Mouse (Mus musculus) lung, postnatal 0 days (tissue): ENCODE results near the gene Slc8a3. TPM values are rescaled to one million over a fixed set of nuclear protein-coding genes. Genes with fewer than 3 reads are reported as not detected.
"Not testable (repeated sequence)": the region's sequence is repeated elsewhere in the genome, so short reads cannot be mapped to it uniquely, and the experiment has no call there.

Experiments
- ATAC-seq: fragments of 200-750 bp; cut with Nextera tagmentation; 2 replicates; pipeline ENCODE4 v1.8.0; 2017; ENCODE audit warnings: moderate library complexity
- DNase-seq: peaks from one replicate; pipeline ENCODE4 v3.0.0-alpha.2; 2016; ENCODE audit warnings: low spot score
- H3K27ac ChIP-seq: fragments of 300-500 bp; sonication (generic); 2 replicates; pipeline ENCODE4 v1.5.1; 2014; ENCODE audit warnings: antibody characterized with exemption, mild to moderate bottlenecking, low read length, mixed read lengths
- H3K27me3 ChIP-seq: fragments of 300-500 bp; sonication (generic); replicated peaks from 2 replicates; pipeline ENCODE4 v1.6.1; 2014; ENCODE audit warnings: low read length, mixed read lengths; ENCODE audit not compliant: insufficient read depth
- H3K36me3 ChIP-seq: fragments of 300-500 bp; sonication (generic); 2 replicates; pipeline ENCODE4 v1.6.1; 2014; ENCODE audit warnings: low read length, mixed read lengths; ENCODE audit not compliant: insufficient read depth
- H3K4me1 ChIP-seq: fragments of 300-500 bp; sonication (generic); 2 replicates; pipeline ENCODE4 v1.6.1; 2014; ENCODE audit warnings: antibody characterized with exemption, low read depth, low read length, mixed read lengths; ENCODE audit not compliant: insufficient read depth
- H3K4me2 ChIP-seq: fragments of 300-500 bp; sonication (generic); replicated peaks from 2 replicates; pipeline ENCODE4 v1.6.1; 2014; ENCODE audit warnings: low read depth, mild to moderate bottlenecking, low read length, moderate library complexity, mixed read lengths
- H3K4me3 ChIP-seq: fragments of 300-500 bp; sonication (generic); 2 replicates; pipeline ENCODE4 v1.5.1; 2014; ENCODE audit warnings: low read depth, low read length
- H3K9ac ChIP-seq: fragments of 300-500 bp; sonication (generic); replicated peaks from 2 replicates; pipeline ENCODE4 v1.6.1; 2014; ENCODE audit warnings: low read depth, mild to moderate bottlenecking
- H3K9me3 ChIP-seq: fragments of 300-500 bp; sonication (generic); 2 replicates; pipeline ENCODE4 v1.6.1; 2016; ENCODE audit warnings: low read length, mixed read lengths
- CTCF ChIP-seq: IDR thresholded peaks from 2 replicates; pipeline ENCODE4 v1.5.1; 2016; ENCODE audit warnings: antibody characterized with exemption, mild to moderate bottlenecking
- EP300 ChIP-seq: IDR thresholded peaks from 2 replicates; pipeline ENCODE4 v1.6.1; 2016; ENCODE audit warnings: antibody characterized with exemption, mild to moderate bottlenecking, control low read depth
- WGBS: fragments of 180-500 bp; shearing (Covaris S2); extraction: QIAGEN DNeasy Blood & Tissue Kit; methylation state at CpG from one replicate; pipeline ENCODE4 v1.1.7; 2014; 5-methylcytosine and 5-hydroxymethylcytosine counted together
- polyA plus RNA-seq: library from polyadenylated mRNA; unstranded; fragments of >200 nt; fragmentation: Nextera tagmentation; extraction: Ambion mirVana; gene quantifications from 2 replicates; pipeline ENCODE4 v1.2.1, GENCODE M21; 2015

Gene Slc8a3
- polyA plus RNA-seq: 0.13 and 0.21 TPM in 2 replicates

GRCm38 (mm10) chr12:81332875-81333421 is at the start of gene Slc8a3:
Gene Slc8a3 (minus strand): TSS chr12:81333180.
- under 1% methylated on average over 38 of the region's 47 CpGs for WGBS
- no peak within 1 kb of the TSS for H3K27ac ChIP-seq
- peak; percentile 46 for DNase-seq
- ATAC-seq: peak; percentile 26
- peak within 1 kb of the TSS; percentile 46 for H3K4me3 ChIP-seq
- no peaks in the 10 kb centered on the region for H3K9me3 ChIP-seq
- H3K27me3 ChIP-seq: peaks cover 12% of the 10 kb centered on the region
- peak within 1 kb of the TSS; percentile 26; the same call in 1 of the 2 replicates for H3K9ac ChIP-seq
- TF ChIP-seq EP300 (no peak), CTCF (no peak)
- no peaks in the 10 kb centered on the region for H3K36me3 ChIP-seq
- peak within 1 kb of the TSS; percentile 93 for H3K4me2 ChIP-seq
- H3K4me1 ChIP-seq: no peaks in the 10 kb centered on the region

GRCm38 (mm10) chr12:81379364-81379763 is 46.4 kb upstream of the Slc8a3 start, which contains the start of gene Gm4787:
Gene Gm4787 (minus strand): TSS chr12:81379464.
- ATAC-seq, H3K27me3 ChIP-seq: not testable (repeated sequence)

GRCm38 (mm10) chr12:81333841-81334240 is 861 bp upstream of the Slc8a3 start:
- peaks cover 12% of the 10 kb centered on the region for H3K27me3 ChIP-seq
- ATAC-seq (no peak), DNase-seq (no peak)
- TF ChIP-seq CTCF (no peak), EP300 (no peak)
- no peak overlapping the region for H3K9ac ChIP-seq
- H3K27ac ChIP-seq: no peak overlapping the region
- no peaks in the 10 kb centered on the region for H3K36me3 ChIP-seq
- H3K9me3 ChIP-seq: no peaks in the 10 kb centered on the region
- H3K4me3 ChIP-seq: no peak overlapping the region
- H3K4me2 ChIP-seq: no peak overlapping the region
- no peaks in the 10 kb centered on the region for H3K4me1 ChIP-seq
- WGBS: 76% methylated on average over 5 of the region's 5 CpGs

More at GRCm38 (mm10) chr12:81379364-81379763, 46.4 kb upstream of the Slc8a3 start, which contains the start of gene Gm4787:
- not testable (repeated sequence) for H3K4me3 ChIP-seq, H3K9ac ChIP-seq, H3K36me3 ChIP-seq, H3K9me3 ChIP-seq, H3K4me2 ChIP-seq, DNase-seq, H3K27ac ChIP-seq, H3K4me1 ChIP-seq
- WGBS: 76% methylated on average over 1 of the region's 1 CpGs

- peak overlapping the region; percentile 93 for H3K4me2 ChIP-seq
- H3K27me3 ChIP-seq: peaks cover 12% of the 10 kb centered on the region
- H3K27ac ChIP-seq: no peak overlapping the region
- peak overlapping the region; percentile 46 for H3K4me3 ChIP-seq
- H3K9ac ChIP-seq: peak overlapping the region; percentile 26; the same call in 1 of the 2 replicates
- no peaks in the 10 kb centered on the region for H3K36me3 ChIP-seq
- no peaks in the 10 kb centered on the region for H3K9me3 ChIP-seq
- DNase-seq (peak; percentile 11), ATAC-seq (peak; percentile 25)
- WGBS: 1% methylated on average over 45 of the region's 54 CpGs
- TF ChIP-seq EP300 (no peak), CTCF (no peak)
- H3K4me1 ChIP-seq: no peaks in the 10 kb centered on the region
These were observed 774 bp downstream of the Slc8a3 start for GRCm38 (mm10) chr12:81331937-81332874.

- Histone ChIP-seq H3K9me3 (no peaks in the 10 kb centered on the region), H3K9ac (no peak overlapping the region), H3K4me3 (no peak overlapping the region), H3K4me1 (no peaks in the 10 kb centered on the region), H3K36me3 (no peaks in the 10 kb centered on the region), H3K4me2 (no peak overlapping the region), H3K27ac (no peak overlapping the region), H3K27me3 (peaks cover 12% of the 10 kb centered on the region)
- DNase-seq (no peak), ATAC-seq (no peak)
- 44% methylated on average over 5 of the region's 5 CpGs for WGBS
- TF ChIP-seq CTCF (no peak), EP300 (no peak)
These were observed 1.8 kb downstream of the Slc8a3 start for GRCm38 (mm10) chr12:81331046-81331638.

GRCm38 (mm10) chr12:81324991-81325390 is 8.0 kb downstream of the Slc8a3 start:
- Histone ChIP-seq H3K4me2 (no peak overlapping the region), H3K27me3 (no peaks in the 10 kb centered on the region), H3K4me1 (no peaks in the 10 kb centered on the region), H3K27ac (no peak overlapping the region), H3K36me3 (no peaks in the 10 kb centered on the region), H3K9ac (no peak overlapping the region), H3K9me3 (no peaks in the 10 kb centered on the region), H3K4me3 (no peak overlapping the region)
- TF ChIP-seq CTCF: no peak
- no peak for TF ChIP-seq EP300
- WGBS: 60% methylated on average over 3 of the region's 3 CpGs
- DNase-seq: no peak
- ATAC-seq: no peak
